Mouse (Mus musculus) midbrain, postnatal 0 days (tissue): ENCODE data around the gene Btrc. TPM values are rescaled to one million over a fixed set of nuclear protein-coding genes. Genes with fewer than 3 reads are reported as not detected.
"Not testable (repeated sequence)": the region's sequence is repeated elsewhere in the genome, so short reads cannot be mapped to it uniquely, and the experiment has no call there.

Source experiments
- ATAC-seq: fragments of 200-750 bp; cut with Nextera tagmentation; 2 replicates; pipeline ENCODE4 v1.8.0; 2017; ENCODE audit warnings: moderate number of reproducible peaks, mild to moderate bottlenecking, moderate TSS enrichment, moderate library complexity; ENCODE audit not compliant: low FRiP score
- DNase-seq: peaks from one replicate; pipeline ENCODE4 v3.0.0-alpha.2; 2015; ENCODE audit warnings: low spot score
- H3K27ac ChIP-seq: fragments of 300-500 bp; sonication (generic); 2 replicates; pipeline ENCODE4 v1.5.1; 2014; ENCODE audit warnings: low read depth, mild to moderate bottlenecking, low read length, mixed read lengths
- H3K27me3 ChIP-seq: fragments of 300-500 bp; sonication (generic); 2 replicates; pipeline ENCODE4 v1.6.1; 2014; ENCODE audit warnings: low read length, control low read depth, mixed read lengths; ENCODE audit not compliant: insufficient read depth
- H3K36me3 ChIP-seq: fragments of 300-500 bp; sonication (generic); 2 replicates; pipeline ENCODE4 v1.6.1; 2014; ENCODE audit warnings: low read length, control low read depth, mixed read lengths; ENCODE audit not compliant: insufficient read depth
- H3K4me1 ChIP-seq: fragments of 300-500 bp; sonication (generic); 2 replicates; pipeline ENCODE4 v1.6.1; 2014; ENCODE audit warnings: mild to moderate bottlenecking, control low read depth, antibody characterized with exemption, low read length, mixed read lengths; ENCODE audit not compliant: insufficient read depth
- H3K4me2 ChIP-seq: fragments of 300-500 bp; sonication (generic); 2 replicates; pipeline ENCODE4 v1.6.1; 2014; ENCODE audit warnings: low read depth, mild to moderate bottlenecking, low read length, mixed read lengths; ENCODE audit not compliant: poor library complexity, severe bottlenecking
- H3K4me3 ChIP-seq: fragments of 300-500 bp; sonication (generic); 2 replicates; pipeline ENCODE4 v1.5.1; 2014; ENCODE audit warnings: low read depth, mild to moderate bottlenecking, low read length, moderate library complexity
- H3K9ac ChIP-seq: fragments of 300-500 bp; sonication (generic); replicated peaks from 2 replicates; pipeline ENCODE4 v1.6.1; 2014; ENCODE audit warnings: mild to moderate bottlenecking, low read length, moderate library complexity, mixed read lengths; ENCODE audit not compliant: poor library complexity, severe bottlenecking
- H3K9me3 ChIP-seq: fragments of 300-500 bp; sonication (generic); 2 replicates; pipeline ENCODE4 v1.6.1; 2016; ENCODE audit warnings: low read length, control low read depth
- CTCF ChIP-seq: IDR thresholded peaks from 2 replicates; pipeline ENCODE4 v1.5.1; 2016; ENCODE audit warnings: antibody characterized with exemption, mild to moderate bottlenecking
- WGBS: fragments of 180-500 bp; shearing (Covaris S2); extraction: QIAGEN DNeasy Blood & Tissue Kit; methylation state at CpG from one replicate; pipeline ENCODE4 v1.1.7; 2014; 5-methylcytosine and 5-hydroxymethylcytosine counted together
- polyA plus RNA-seq: library from polyadenylated mRNA; unstranded; fragments of >200 nt; fragmentation: Nextera tagmentation; extraction: Ambion mirVana; gene quantifications from 2 replicates; pipeline ENCODE4 v1.2.1, GENCODE M21; 2015
- total RNA-seq: library from RNA; depleted of rRNA; stranded (reverse); fragments of >200 nt; gene quantifications from 2 replicates; pipeline ENCODE4 v1.2.3, GENCODE M21; 2014

Btrc gene
- total and polyA plus RNA-seq, 2 experiments from 2014 or later = 52.8 to 60.1 TPM

- H3K9ac ChIP-seq = peak overlapping the region; percentile 51
- DNase-seq (no peak), ATAC-seq (no peak)
- no peak for TF ChIP-seq CTCF
- 0 out of 2 replicates have a peak overlapping the region, but pooled peaks have one; percentile 8 for H3K27ac ChIP-seq
- H3K4me3 ChIP-seq = peak overlapping the region; percentile 40
- peak overlapping the region; percentile 86 for H3K4me2 ChIP-seq
- H3K9me3 ChIP-seq = no peaks in the 10 kb centered on the region
- H3K36me3 ChIP-seq = no peaks in the 10 kb centered on the region
- 10% methylated on average over 3 of the region's 3 CpGs for WGBS
- peaks cover 30% of the 10 kb centered on the region for H3K27me3 ChIP-seq
- H3K4me1 ChIP-seq = 0 out of 2 replicates have a peak, but pooled peaks cover 10% of the 10 kb centered on the region
Observed at GRCm38 (mm10) chr19:45542061-45542460, 178.5 kb downstream of the Btrc start.

- 0 out of 2 replicates have a peak overlapping the region, but pooled peaks have one; percentile 19 for H3K9ac ChIP-seq
- DNase-seq (no peak), ATAC-seq (no peak)
- 0 out of 2 replicates have a peak, but pooled peaks cover 10% of the 10 kb centered on the region for H3K4me1 ChIP-seq
- H3K27me3 ChIP-seq = peaks cover 35% of the 10 kb centered on the region
- H3K27ac ChIP-seq = no peak overlapping the region
- H3K36me3 ChIP-seq = no peaks in the 10 kb centered on the region
- H3K4me3 ChIP-seq = peak overlapping the region; percentile 33
- H3K4me2 ChIP-seq = peak overlapping the region; percentile 87
- no peak for TF ChIP-seq CTCF
- no peaks in the 10 kb centered on the region for H3K9me3 ChIP-seq
- 2% methylated on average over 18 of the region's 26 CpGs for WGBS
Observed at GRCm38 (mm10) chr19:45544152-45544924, 180.8 kb downstream of the Btrc start.

- ATAC-seq (peak; percentile 54), DNase-seq (peak; percentile 86)
- WGBS = under 1% methylated on average over 30 of the region's 30 CpGs
- H3K27me3 ChIP-seq = peaks cover 35% of the 10 kb centered on the region
- H3K9me3 ChIP-seq = no peaks in the 10 kb centered on the region
- 0 out of 2 replicates have a peak overlapping the region, but pooled peaks have one; percentile 19 for H3K9ac ChIP-seq
- H3K4me2 ChIP-seq = peak overlapping the region; percentile 87
- 0 out of 2 replicates have a peak, but pooled peaks cover 10% of the 10 kb centered on the region for H3K4me1 ChIP-seq
- no peak overlapping the region for H3K27ac ChIP-seq
- no peaks in the 10 kb centered on the region for H3K36me3 ChIP-seq
- peak overlapping the region; percentile 33 for H3K4me3 ChIP-seq
- peak; percentile 90 for TF ChIP-seq CTCF
Observed at GRCm38 (mm10) chr19:45544925-45545321, 181.4 kb downstream of the Btrc start.

- not testable (repeated sequence) for H3K9ac ChIP-seq, H3K4me3 ChIP-seq, H3K4me1 ChIP-seq, H3K4me2 ChIP-seq, H3K36me3 ChIP-seq, H3K9me3 ChIP-seq, H3K27ac ChIP-seq, ATAC-seq, DNase-seq
- peaks cover 26% of the 10 kb centered on the region for H3K27me3 ChIP-seq
Observed at GRCm38 (mm10) chr19:45548196-45548595, 184.7 kb downstream of the Btrc start.

GRCm38 (mm10) chr19:45549128-45549915, 185.8 kb downstream of the Btrc start:
- no peak for TF ChIP-seq CTCF
- no peaks in the 10 kb centered on the region for H3K9me3 ChIP-seq
- no peak for ATAC-seq
- WGBS = 58% methylated on average over 23 of the region's 23 CpGs
- DNase-seq = no peak
- H3K4me1 ChIP-seq = 0 out of 2 replicates have a peak, but pooled peaks cover 4% of the 10 kb centered on the region
- no peak overlapping the region for H3K4me2 ChIP-seq
- H3K27ac ChIP-seq = no peak overlapping the region
- peaks cover 5% of the 10 kb centered on the region; the same call in 1 of the 2 replicates for H3K36me3 ChIP-seq
- no peak overlapping the region for H3K9ac ChIP-seq
- no peak overlapping the region for H3K4me3 ChIP-seq
- peaks cover 21% of the 10 kb centered on the region; the same call in 1 of the 2 replicates for H3K27me3 ChIP-seq
